Mouse (Mus musculus) embryonic facial prominence, embryonic 11.5 days (tissue): ENCODE measurements around the gene Skap1. TPM values are rescaled to one million over a fixed set of nuclear protein-coding genes. Genes with fewer than 3 reads are reported as not detected.
A peak's percentile ranks its signal among the peaks of the same experiment; 100 is the strongest.

Experiments used
- ATAC-seq: fragments of 200-750 bp; cut with Nextera tagmentation; replicated peaks from 2 replicates; pipeline ENCODE4 v1.8.0; 2017; ENCODE audit warnings: low read depth; ENCODE audit not compliant: insufficient number of reproducible peaks, low FRiP score, low TSS enrichment
- DNase-seq: peaks from one replicate; pipeline ENCODE4 v3.0.0-alpha.2; 2015; ENCODE audit warnings: low spot score
- H3K27ac ChIP-seq: fragments of 300-500 bp; sonication (generic); replicated peaks from 2 replicates; pipeline ENCODE4 v1.5.1; 2014; ENCODE audit warnings: mild to moderate bottlenecking, low read depth, low read length, control low read depth
- H3K27me3 ChIP-seq: fragments of 300-500 bp; sonication (generic); 2 replicates; pipeline ENCODE4 v1.6.1; 2014; ENCODE audit warnings: mild to moderate bottlenecking, low read length, moderate library complexity, mixed read lengths; ENCODE audit not compliant: control insufficient read depth, insufficient read depth
- H3K36me3 ChIP-seq: fragments of 300-500 bp; sonication (generic); replicated peaks from 2 replicates; pipeline ENCODE4 v1.6.1; 2014; ENCODE audit warnings: low read depth, mild to moderate bottlenecking, low read length, moderate library complexity, mixed read lengths; ENCODE audit not compliant: control insufficient read depth, insufficient read depth
- H3K4me1 ChIP-seq: fragments of 300-500 bp; sonication (generic); 2 replicates; pipeline ENCODE4 v1.6.1; 2014; ENCODE audit warnings: low read length, mixed read lengths; ENCODE audit not compliant: control insufficient read depth, insufficient read depth
- H3K4me2 ChIP-seq: fragments of 300-500 bp; sonication (generic); 2 replicates; pipeline ENCODE4 v1.6.1; 2014; ENCODE audit warnings: low read depth, mild to moderate bottlenecking, control low read depth, low read length, moderate library complexity
- H3K4me3 ChIP-seq: fragments of 300-500 bp; sonication (generic); 2 replicates; pipeline ENCODE4 v1.5.1; 2014; ENCODE audit warnings: low read depth, low read length, control low read depth
- H3K9ac ChIP-seq: fragments of 300-500 bp; sonication (generic); replicated peaks from 2 replicates; pipeline ENCODE4 v1.6.1; 2014; ENCODE audit warnings: mild to moderate bottlenecking, control low read depth, low read length
- H3K9me3 ChIP-seq: fragments of 300-500 bp; sonication (generic); replicated peaks from 2 replicates; pipeline ENCODE4 v1.6.1; 2016; ENCODE audit warnings: mild to moderate bottlenecking, low read length, inconsistent platforms, mixed read lengths; ENCODE audit not compliant: control insufficient read depth
- WGBS: fragments of 180-500 bp; shearing (Covaris S2); extraction: QIAGEN DNeasy Blood & Tissue Kit; methylation state at CpG from one replicate; pipeline ENCODE4 v1.1.7; 2014; 5-methylcytosine and 5-hydroxymethylcytosine counted together
- polyA plus RNA-seq: library from polyadenylated mRNA; unstranded; fragments of >200 nt; fragmentation: Nextera tagmentation; extraction: Ambion mirVana; gene quantifications from 2 replicates; pipeline ENCODE4 v1.2.1, GENCODE M21; 2014

Gene Skap1
- polyA plus RNA-seq = 0.25 and 0.43 TPM in 2 replicates

- Histone ChIP-seq H3K9ac (no peak within 1 kb of the TSS), H3K36me3 (no peaks in the 10 kb centered on the region), H3K4me2 (peak within 1 kb of the TSS; percentile 64), H3K27me3 (peaks cover 21% of the 10 kb centered on the region), H3K4me1 (peaks cover 4% of the 10 kb centered on the region), H3K4me3 (peak within 1 kb of the TSS; percentile 27), H3K9me3 (no peaks in the 10 kb centered on the region), H3K27ac (no peak within 1 kb of the TSS)
- DNase-seq (no peak), ATAC-seq (no peak)
- 10% methylated on average over 32 of the region's 42 CpGs for WGBS
Measured at GRCm38 (mm10) chr11:96463986-96464715, at the start of gene Skap1. Gene Skap1, plus strand, starts transcription at chr11:96464593.

GRCm38 (mm10) chr11:96421074-96421473, 43.3 kb upstream of the Skap1 start:
- Histone ChIP-seq H3K27me3 (no peaks in the 10 kb centered on the region), H3K9me3 (no peaks in the 10 kb centered on the region), H3K4me1 (no peaks in the 10 kb centered on the region), H3K9ac (no peak overlapping the region), H3K4me3 (no peak overlapping the region), H3K27ac (no peak overlapping the region), H3K4me2 (no peak overlapping the region), H3K36me3 (no peaks in the 10 kb centered on the region)
- ATAC-seq (no peak), DNase-seq (no peak)
- WGBS = 48% methylated on average over 5 of the region's 5 CpGs

DNA sequence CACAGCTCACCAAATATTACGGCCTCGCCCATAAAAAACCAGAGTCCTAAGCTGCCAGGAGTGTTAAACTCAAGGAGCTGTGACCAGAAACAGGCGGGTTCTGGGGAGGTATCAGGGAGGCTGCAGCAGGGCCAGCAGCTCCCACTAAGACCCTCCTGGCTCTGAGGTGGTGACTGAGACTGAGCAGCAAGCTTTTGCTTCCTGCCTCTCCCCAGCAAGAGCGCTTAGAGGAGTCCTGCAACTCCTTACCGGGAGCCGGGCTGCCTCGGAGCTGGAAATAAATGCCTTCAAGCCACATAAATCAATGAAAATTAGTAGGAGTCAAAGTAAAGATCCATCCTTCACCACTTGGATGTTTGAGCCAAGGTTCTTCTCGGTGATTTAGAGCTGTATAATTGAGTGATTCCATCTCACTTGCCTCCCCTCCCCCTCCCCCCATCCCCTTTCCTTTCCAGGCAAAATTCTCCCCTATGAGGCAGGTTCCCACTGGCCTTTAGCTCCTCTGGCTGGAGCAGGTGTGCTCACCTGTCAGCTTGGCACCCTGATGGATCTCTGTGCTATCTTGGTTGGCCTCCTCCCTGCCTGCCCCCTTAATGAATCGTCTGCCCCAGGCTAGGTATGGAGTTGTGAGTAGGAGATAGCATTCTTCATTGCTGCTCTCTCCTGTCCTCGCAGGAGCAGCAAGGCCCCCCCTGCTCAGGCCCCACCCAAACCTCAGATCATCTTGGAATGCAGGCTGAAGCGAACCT, 42.7 kb upstream of the Skap1 start:
- H3K4me2 ChIP-seq = no peak overlapping the region
- no peaks in the 10 kb centered on the region for H3K27me3 ChIP-seq
- H3K9me3 ChIP-seq = no peaks in the 10 kb centered on the region
- no peaks in the 10 kb centered on the region for H3K36me3 ChIP-seq
- H3K4me1 ChIP-seq = no peaks in the 10 kb centered on the region
- H3K27ac ChIP-seq = no peak overlapping the region
- DNase-seq = no peak
- WGBS = 53% methylated on average over 11 of the region's 11 CpGs
- no peak overlapping the region for H3K9ac ChIP-seq
- no peak for ATAC-seq
- no peak overlapping the region for H3K4me3 ChIP-seq

- H3K27me3 ChIP-seq = no peaks in the 10 kb centered on the region
- no peaks in the 10 kb centered on the region for H3K36me3 ChIP-seq
- no peaks in the 10 kb centered on the region for H3K9me3 ChIP-seq
- DNase-seq = no peak
- H3K9ac ChIP-seq = no peak overlapping the region
- H3K4me2 ChIP-seq = no peak overlapping the region
- no peak for ATAC-seq
- H3K4me3 ChIP-seq = no peak overlapping the region
- H3K27ac ChIP-seq = no peak overlapping the region
- 87% methylated on average over 6 of the region's 6 CpGs for WGBS
- no peaks in the 10 kb centered on the region for H3K4me1 ChIP-seq
Measured at GRCm38 (mm10) chr11:96425193-96425592, 39.2 kb upstream of the Skap1 start.

- WGBS = 65% methylated on average over 6 of the region's 6 CpGs
- H3K4me3 ChIP-seq = no peak overlapping the region
- no peaks in the 10 kb centered on the region for H3K4me1 ChIP-seq
- DNase-seq (no peak), ATAC-seq (no peak)
- no peaks in the 10 kb centered on the region for H3K9me3 ChIP-seq
- H3K36me3 ChIP-seq = no peaks in the 10 kb centered on the region
- H3K27me3 ChIP-seq = no peaks in the 10 kb centered on the region
- no peak overlapping the region for H3K27ac ChIP-seq
- H3K9ac ChIP-seq = no peak overlapping the region
- H3K4me2 ChIP-seq = no peak overlapping the region
Measured at GRCm38 (mm10) chr11:96426191-96426590, 38.2 kb upstream of the Skap1 start.

- Histone ChIP-seq H3K4me3 (no peak overlapping the region), H3K27me3 (no peaks in the 10 kb centered on the region), H3K4me2 (no peak overlapping the region), H3K9ac (no peak overlapping the region), H3K9me3 (no peaks in the 10 kb centered on the region), H3K27ac (no peak overlapping the region), H3K36me3 (no peaks in the 10 kb centered on the region), H3K4me1 (no peaks in the 10 kb centered on the region)
- 44% methylated on average over 2 of the region's 2 CpGs for WGBS
- no peak for DNase-seq
- no peak for ATAC-seq
Measured at GRCm38 (mm10) chr11:96426805-96427204, 37.6 kb upstream of the Skap1 start.

- Histone ChIP-seq H3K27me3 (no peaks in the 10 kb centered on the region), H3K36me3 (no peaks in the 10 kb centered on the region), H3K4me2 (no peak overlapping the region), H3K9me3 (no peaks in the 10 kb centered on the region), H3K4me1 (no peaks in the 10 kb centered on the region), H3K27ac (no peak overlapping the region), H3K9ac (no peak overlapping the region), H3K4me3 (no peak overlapping the region)
- WGBS = 86% methylated on average over 2 of the region's 2 CpGs
- DNase-seq = no peak
- ATAC-seq = no peak
Measured at GRCm38 (mm10) chr11:96429062-96429461, 35.3 kb upstream of the Skap1 start.

GRCm38 (mm10) chr11:96429891-96430290, 34.5 kb upstream of the Skap1 start:
- Histone ChIP-seq H3K36me3 (no peaks in the 10 kb centered on the region), H3K9me3 (no peaks in the 10 kb centered on the region), H3K27me3 (no peaks in the 10 kb centered on the region), H3K4me2 (no peak overlapping the region), H3K27ac (no peak overlapping the region), H3K4me1 (no peaks in the 10 kb centered on the region), H3K9ac (no peak overlapping the region), H3K4me3 (no peak overlapping the region)
- DNase-seq (no peak), ATAC-seq (no peak)
- WGBS = 63% methylated on average over 5 of the region's 5 CpGs
